Mouse (Mus musculus) lung, adult 2 months (tissue): ENCODE data around the gene Oas1e.

Source experiments
- CTCF ChIP-seq: fragments of 200-500 bp; IDR thresholded peaks from 2 replicates; pipeline ENCODE4 v1.5.1; 2011; ENCODE audit warnings: mild to moderate bottlenecking, low read length, control low read depth; ENCODE audit not compliant: insufficient read depth
- POLR2A ChIP-seq: fragments of 200-500 bp; IDR thresholded peaks from 2 replicates; pipeline ENCODE4 v1.6.1; 2011; ENCODE audit warnings: low read depth, mild to moderate bottlenecking, control low read depth, low read length, borderline replicate concordance; ENCODE audit errors: extremely low read depth

GRCm38 (mm10) chr5:120752786-120753185 lies 42.5 kb downstream of the Oas1e start:
- TF ChIP-seq POLR2A (no peak), CTCF (no peak)
